Mouse (Mus musculus) embryonic fibroblast, embryonic 13.5 days (primary cell): ENCODE data around the gene Ubtd2. TPM values are rescaled to one million over a fixed set of nuclear protein-coding genes. Genes with fewer than 3 reads are reported as not detected.

Experiments used
- H3K27ac ChIP-seq: 2 replicates; pipeline ENCODE4 v1.5.1; 2012; ENCODE audit warnings: low read length, control low read depth, inconsistent platforms; ENCODE audit not compliant: insufficient read depth
- H3K4me1 ChIP-seq: 2 replicates; pipeline ENCODE4 v1.6.1; 2011; ENCODE audit warnings: low read length; ENCODE audit not compliant: control insufficient read depth, insufficient read depth
- H3K4me3 ChIP-seq: 2 replicates; pipeline ENCODE4 v1.5.1; 2011; ENCODE audit warnings: mild to moderate bottlenecking, control low read depth, low read length; ENCODE audit not compliant: insufficient read depth
- CTCF ChIP-seq: IDR thresholded peaks from 2 replicates; pipeline ENCODE4 v1.5.1; 2011; ENCODE audit warnings: mild to moderate bottlenecking, control low read depth, low read length, moderate library complexity, borderline replicate concordance; ENCODE audit not compliant: insufficient read depth
- POLR2A ChIP-seq: IDR thresholded peaks from 2 replicates; pipeline ENCODE4 v1.6.1; 2011; ENCODE audit warnings: low read depth, mild to moderate bottlenecking, control low read depth, low read length, moderate library complexity
- polyA plus RNA-seq: library from polyadenylated mRNA; stranded (reverse); fragments of >200 nt; gene quantifications from 2 replicates; pipeline ENCODE4 v1.2.4, GENCODE M21; 2011; ENCODE audit warnings: low read depth; ENCODE audit not compliant: missing spikeins, insufficient read length

Gene Ubtd2
- polyA plus RNA-seq, 1 experiment, result 47.0 TPM

DNA sequence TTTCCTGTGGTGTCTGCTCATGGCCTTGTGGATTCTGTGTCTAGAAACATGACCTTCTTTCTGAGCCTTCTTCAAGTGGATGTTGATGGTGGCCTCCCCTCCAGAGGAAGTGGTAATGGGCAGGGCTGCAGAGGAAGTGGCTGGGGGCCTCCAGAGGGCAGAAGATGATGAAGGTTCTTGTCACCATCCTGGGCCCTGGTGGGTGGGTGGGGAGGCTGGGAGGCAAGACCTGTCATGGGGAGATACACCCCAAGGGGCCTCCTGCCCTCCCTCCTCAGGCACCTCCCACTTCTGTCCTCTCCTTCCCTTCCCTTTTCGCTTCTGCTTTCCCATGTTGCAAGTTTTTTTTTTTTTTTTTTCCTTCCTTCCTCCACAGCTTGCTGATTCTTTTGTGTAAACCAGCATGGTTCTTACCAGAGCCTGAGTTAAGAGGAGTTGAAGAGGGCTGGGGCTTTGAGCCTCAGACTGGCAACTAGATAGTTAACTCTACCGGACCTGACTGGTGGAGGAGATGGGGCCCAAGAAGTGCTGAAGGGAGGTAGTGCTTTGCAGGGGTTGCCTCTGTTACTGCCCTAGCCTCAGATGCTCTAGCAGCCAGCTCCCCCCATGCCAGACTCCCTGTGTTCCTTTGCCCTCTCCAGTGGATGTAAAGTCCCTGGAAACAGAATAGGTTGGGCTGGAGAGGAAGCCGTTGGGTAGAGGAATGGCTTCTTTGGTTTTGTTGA lies 87.7 kb downstream of the Ubtd2 start:
- H3K4me1 ChIP-seq, result 0 out of 2 replicates have a peak, but pooled peaks cover 4% of the 10 kb centered on the region
- H3K27ac ChIP-seq, result no peak overlapping the region
- TF ChIP-seq CTCF (no peak), POLR2A (no peak)

DNA sequence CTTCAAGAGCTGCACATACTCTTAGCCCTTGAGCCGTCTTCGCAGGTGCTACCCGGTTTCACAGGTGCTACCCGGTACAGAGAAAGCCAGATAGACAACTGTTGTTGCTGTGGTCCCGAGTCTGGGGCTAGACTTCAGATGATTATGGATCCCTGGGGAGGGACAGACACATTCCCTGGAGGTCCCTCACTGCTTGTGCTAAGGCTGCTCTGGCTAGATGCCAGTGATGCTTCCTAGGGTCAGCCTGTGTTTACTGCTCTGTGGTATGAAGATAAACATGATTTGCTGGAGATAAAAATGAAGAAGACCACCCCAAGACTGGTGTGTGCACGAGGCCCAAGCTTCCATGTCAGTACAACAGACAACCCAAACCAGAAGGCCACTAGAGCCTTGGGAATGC lies 88.9 kb downstream of the Ubtd2 start:
- Histone ChIP-seq H3K27ac (no peak overlapping the region), H3K4me1 (0 out of 2 replicates have a peak, but pooled peaks cover 4% of the 10 kb centered on the region), H3K4me3 (no peak overlapping the region)
- no peak for TF ChIP-seq POLR2A
- TF ChIP-seq CTCF, result no peak

More for the DNA sequence above, 87.7 kb downstream of the Ubtd2 start:
- no peak overlapping the region for H3K4me3 ChIP-seq

DNA sequence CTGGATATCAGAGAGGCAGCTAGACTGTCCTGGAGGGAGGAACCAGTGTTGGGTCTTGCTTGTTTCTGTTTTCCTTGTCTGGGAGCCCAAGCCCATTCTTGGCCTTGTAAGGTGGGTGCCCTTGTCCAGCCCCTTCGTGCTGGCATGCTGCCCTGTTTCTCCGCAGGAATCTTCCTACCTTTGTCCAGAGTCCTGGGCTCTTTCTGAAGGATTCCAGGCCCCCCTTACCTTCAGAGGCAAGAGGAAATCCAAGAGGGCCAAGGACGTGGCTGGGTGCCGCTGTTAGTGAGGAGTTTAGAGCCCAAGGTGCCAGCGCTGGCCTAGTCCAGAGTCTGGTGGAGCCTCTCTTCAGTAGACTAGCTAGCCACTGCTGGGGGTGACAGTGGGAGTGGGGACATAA lies 89.3 kb downstream of the Ubtd2 start:
- H3K4me1 ChIP-seq, result 0 out of 2 replicates have a peak, but pooled peaks cover 4% of the 10 kb centered on the region
- no peak overlapping the region for H3K4me3 ChIP-seq
- TF ChIP-seq CTCF, result no peak
- TF ChIP-seq POLR2A, result no peak
- no peak overlapping the region for H3K27ac ChIP-seq

DNA sequence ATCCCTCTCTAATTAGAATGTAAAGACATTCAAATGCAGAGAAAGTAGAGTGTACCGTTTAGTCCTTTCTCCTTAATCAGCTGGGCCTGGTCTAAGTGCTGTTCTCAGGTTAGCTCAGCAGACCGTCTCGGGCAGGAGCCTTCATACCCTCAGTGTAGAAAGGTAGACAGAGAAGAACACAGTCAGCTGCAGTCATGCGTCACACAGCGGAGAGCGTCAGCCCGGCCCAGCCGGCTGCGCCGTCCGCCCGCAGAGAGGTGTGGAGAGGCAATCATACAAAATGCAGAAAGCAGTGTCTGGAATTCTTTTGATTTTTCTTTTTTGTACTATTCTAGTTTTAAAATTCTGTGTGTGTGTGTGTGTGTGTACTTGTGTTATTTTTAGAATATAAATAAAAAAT lies 90.4 kb downstream of the Ubtd2 start:
- TF ChIP-seq CTCF, result no peak
- no peak for TF ChIP-seq POLR2A
- Histone ChIP-seq H3K4me1 (0 out of 2 replicates have a peak, but pooled peaks cover 4% of the 10 kb centered on the region), H3K4me3 (no peak overlapping the region), H3K27ac (no peak overlapping the region)

DNA sequence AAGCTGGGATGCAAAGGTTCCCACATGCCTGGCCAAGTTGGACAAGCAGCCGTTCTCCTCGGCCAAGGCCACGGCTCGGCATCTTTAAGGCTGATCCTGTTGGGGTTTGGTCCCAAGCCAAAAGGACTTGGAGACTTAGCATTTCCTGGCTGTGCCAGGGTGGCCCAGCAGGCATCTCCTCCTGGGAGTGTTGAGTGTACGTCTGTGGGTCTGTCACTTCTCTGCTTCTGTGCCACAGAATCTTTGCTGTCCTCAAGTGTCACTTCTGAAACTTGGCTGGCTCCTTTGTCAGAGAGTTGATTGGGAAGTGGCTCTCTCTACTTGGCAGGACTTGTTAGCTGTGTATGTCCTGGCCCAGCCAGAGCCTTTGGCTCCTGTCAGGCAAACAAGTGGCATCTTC lies 91.3 kb downstream of the Ubtd2 start:
- no peak for TF ChIP-seq POLR2A
- no peak for TF ChIP-seq CTCF
- Histone ChIP-seq H3K27ac (no peak overlapping the region), H3K4me1 (0 out of 2 replicates have a peak, but pooled peaks cover 4% of the 10 kb centered on the region), H3K4me3 (no peak overlapping the region)

DNA sequence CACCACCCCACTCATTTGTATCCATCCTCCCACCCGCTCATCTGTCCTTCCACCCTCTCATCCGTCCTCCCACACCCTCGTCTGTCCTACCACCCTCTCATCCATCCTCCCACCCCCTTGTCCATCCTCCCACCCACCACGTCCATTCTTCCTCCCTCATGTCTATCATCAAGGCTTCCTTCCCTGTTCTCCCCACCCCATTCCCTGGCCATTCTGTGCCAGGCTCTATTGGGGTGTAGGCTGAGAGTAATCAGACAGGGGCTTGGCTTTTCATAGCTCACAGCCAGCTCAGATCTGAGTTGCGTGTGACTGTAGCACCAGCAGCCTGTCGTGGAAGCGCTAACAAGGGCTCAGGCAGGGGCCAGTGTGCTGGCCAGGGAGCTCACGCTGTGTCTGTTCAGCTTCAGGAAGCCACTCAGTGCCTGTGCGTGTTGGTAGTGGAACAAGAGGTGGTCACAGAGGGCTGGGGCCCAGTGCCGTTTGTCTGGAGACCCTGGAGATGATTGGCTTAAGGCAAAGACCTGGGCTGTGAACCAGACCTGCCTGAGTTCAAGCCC lies 92.3 kb downstream of the Ubtd2 start:
- TF ChIP-seq POLR2A (no peak), CTCF (no peak)
- 0 out of 2 replicates have a peak, but pooled peaks cover 3% of the 10 kb centered on the region for H3K4me1 ChIP-seq
- H3K27ac ChIP-seq, result no peak overlapping the region
- no peak overlapping the region for H3K4me3 ChIP-seq

DNA sequence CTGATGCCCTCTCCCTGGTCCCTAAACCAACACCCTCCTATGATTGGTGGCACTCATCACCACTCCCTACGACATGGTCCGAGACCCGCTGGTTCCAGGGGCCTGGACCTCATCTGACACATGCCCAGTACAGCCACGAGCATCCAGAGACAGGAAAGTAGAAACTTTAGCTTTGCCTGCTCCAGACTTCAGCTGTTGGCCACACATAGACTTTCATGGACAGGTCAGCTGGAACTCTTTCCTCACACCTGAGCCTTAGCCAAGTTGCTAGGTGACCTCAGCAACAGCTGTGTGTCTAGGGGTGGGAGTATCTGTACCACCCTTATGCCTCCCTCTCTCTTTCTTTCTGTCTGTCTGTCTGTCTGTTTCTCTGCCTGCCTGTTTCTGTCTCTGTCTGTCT lies 93.1 kb downstream of the Ubtd2 start:
- TF ChIP-seq CTCF (no peak), POLR2A (no peak)

DNA sequence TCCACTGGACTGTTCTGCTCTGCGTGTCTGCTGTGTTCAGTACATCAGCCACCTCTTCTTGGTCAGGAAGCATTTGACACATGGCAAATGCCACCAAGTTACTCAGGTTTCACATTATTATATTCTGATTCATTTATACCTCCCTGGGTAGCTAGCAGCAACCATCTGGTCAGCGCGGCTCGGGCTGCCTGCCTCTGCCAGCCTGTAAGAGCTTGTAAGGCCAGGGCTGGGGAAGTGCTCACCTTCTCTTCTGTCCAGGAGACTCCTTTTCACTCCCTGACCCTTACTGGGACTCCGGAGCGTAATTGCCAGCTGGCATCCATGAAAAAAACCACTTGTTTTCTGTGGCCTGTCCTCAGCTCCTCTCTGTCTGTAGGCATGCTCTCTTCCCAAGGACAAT lies 94.1 kb downstream of the Ubtd2 start:
- TF ChIP-seq POLR2A (no peak), CTCF (no peak)
- Histone ChIP-seq H3K4me3 (no peak overlapping the region), H3K27ac (no peak overlapping the region), H3K4me1 (no peaks in the 10 kb centered on the region; the same call in 1 of the 2 replicates)

More for the DNA sequence above, 93.1 kb downstream of the Ubtd2 start:
- no peaks in the 10 kb centered on the region; the same call in 1 of the 2 replicates for H3K4me1 ChIP-seq
- H3K4me3 ChIP-seq, result no peak overlapping the region
- H3K27ac ChIP-seq, result no peak overlapping the region

DNA sequence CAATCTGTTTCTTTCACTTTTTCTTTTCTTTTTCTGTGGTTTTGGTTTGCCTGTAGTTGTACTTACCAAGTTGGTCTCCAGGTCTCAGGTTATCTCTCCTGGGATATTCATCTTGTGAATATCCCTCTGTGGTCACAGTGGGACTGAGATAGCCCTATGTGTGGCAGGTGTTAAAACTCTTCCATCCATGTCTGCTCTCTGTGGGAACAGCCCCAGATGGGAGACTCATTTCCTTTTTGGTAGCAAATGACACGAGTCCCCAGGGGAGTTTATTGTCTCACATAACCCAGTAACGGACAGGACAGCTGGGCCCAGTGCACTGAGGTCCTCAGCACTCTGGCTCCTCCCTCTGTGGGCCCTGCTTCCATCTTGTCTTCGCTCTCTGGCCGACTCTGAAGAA lies 94.9 kb downstream of the Ubtd2 start:
- H3K27ac ChIP-seq, result no peak overlapping the region
- TF ChIP-seq POLR2A (no peak), CTCF (no peak)
- no peaks in the 10 kb centered on the region; the same call in 1 of the 2 replicates for H3K4me1 ChIP-seq

DNA sequence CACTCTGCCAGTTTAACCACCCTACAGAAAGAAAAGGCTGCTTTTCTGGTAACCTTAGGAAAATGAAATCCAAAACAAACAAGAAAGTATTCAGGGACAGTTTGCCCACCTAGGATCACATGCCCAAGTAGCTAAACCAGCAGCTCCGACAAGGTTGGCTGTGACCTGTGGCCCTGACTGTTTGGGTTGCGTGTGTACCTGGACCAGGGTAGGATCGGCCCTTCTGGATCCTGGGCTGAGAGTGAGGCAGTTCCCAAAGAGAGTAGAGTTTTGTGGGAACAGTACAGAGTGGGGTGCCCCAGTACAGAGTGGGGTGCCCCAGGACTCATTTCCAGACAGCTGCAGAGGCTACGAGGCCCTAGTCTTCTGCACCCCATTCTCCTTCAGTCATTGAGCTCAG lies 95.9 kb downstream of the Ubtd2 start:
- no peak overlapping the region for H3K27ac ChIP-seq
- TF ChIP-seq POLR2A, result no peak
- no peak for TF ChIP-seq CTCF
- no peaks in the 10 kb centered on the region; the same call in 1 of the 2 replicates for H3K4me1 ChIP-seq
- no peak overlapping the region for H3K4me3 ChIP-seq

More for the DNA sequence above, 94.9 kb downstream of the Ubtd2 start:
- H3K4me3 ChIP-seq, result no peak overlapping the region
